Mouse (Mus musculus) limb, embryonic 14.5 days (tissue): ENCODE data around the gene Lyve1. TPM values are rescaled to one million over a fixed set of nuclear protein-coding genes. Genes with fewer than 3 reads are reported as not detected.

Experiments
- ATAC-seq: fragments of 200-750 bp; cut with Nextera tagmentation; 2 replicates; pipeline ENCODE4 v1.8.0; 2017; ENCODE audit warnings: low read depth, moderate number of reproducible peaks, moderate TSS enrichment; ENCODE audit not compliant: low FRiP score
- DNase-seq: peaks from one replicate; pipeline ENCODE4 v3.0.0-alpha.2; 2015; ENCODE audit warnings: low spot score
- H3K27ac ChIP-seq: fragments of 300-500 bp; sonication (generic); replicated peaks from 2 replicates; pipeline ENCODE4 v1.5.1; 2014; ENCODE audit warnings: low read depth, mild to moderate bottlenecking, low read length, moderate library complexity, mixed read lengths
- H3K27me3 ChIP-seq: fragments of 300-500 bp; sonication (generic); 2 replicates; pipeline ENCODE4 v1.6.1; 2014; ENCODE audit warnings: low read length, mixed read lengths; ENCODE audit not compliant: control insufficient read depth, insufficient read depth
- H3K36me3 ChIP-seq: fragments of 300-500 bp; sonication (generic); 2 replicates; pipeline ENCODE4 v1.6.1; 2014; ENCODE audit warnings: mild to moderate bottlenecking, low read length, moderate library complexity, mixed read lengths; ENCODE audit not compliant: control insufficient read depth, insufficient read depth
- H3K4me1 ChIP-seq: fragments of 300-500 bp; sonication (generic); 2 replicates; pipeline ENCODE4 v1.6.1; 2014; ENCODE audit warnings: antibody characterized with exemption, low read length, mixed read lengths; ENCODE audit not compliant: control insufficient read depth, insufficient read depth
- H3K4me2 ChIP-seq: fragments of 300-500 bp; sonication (generic); replicated peaks from 2 replicates; pipeline ENCODE4 v1.6.1; 2014; ENCODE audit warnings: low read depth, mild to moderate bottlenecking, low read length, moderate library complexity; ENCODE audit not compliant: severe bottlenecking
- H3K4me3 ChIP-seq: fragments of 300-500 bp; sonication (generic); replicated peaks from 2 replicates; pipeline ENCODE4 v1.5.1; 2014; ENCODE audit warnings: low read length
- H3K9ac ChIP-seq: fragments of 300-500 bp; sonication (generic); 2 replicates; pipeline ENCODE4 v1.6.1; 2014; ENCODE audit warnings: mild to moderate bottlenecking, low read depth, low read length, moderate library complexity; ENCODE audit not compliant: severe bottlenecking
- H3K9me3 ChIP-seq: fragments of 300-500 bp; sonication (generic); 2 replicates; pipeline ENCODE4 v1.6.1; 2016; ENCODE audit warnings: low read length; ENCODE audit not compliant: control insufficient read depth
- POLR2A ChIP-seq: fragments of 200-500 bp; IDR thresholded peaks from 2 replicates; pipeline ENCODE4 v1.8.0; 2012; ENCODE audit warnings: inconsistent platforms, mild to moderate bottlenecking, moderate library complexity, borderline replicate concordance; ENCODE audit not compliant: insufficient read depth, insufficient read length; ENCODE audit errors: extremely low read depth
- WGBS: fragments of 180-500 bp; shearing (Covaris S2); extraction: QIAGEN DNeasy Blood & Tissue Kit; methylation state at CpG from one replicate; pipeline ENCODE4 v1.1.7; 2014; 5-methylcytosine and 5-hydroxymethylcytosine counted together
- polyA plus RNA-seq, 2 experiments: library from polyadenylated mRNA; depleted of rRNA in 1 of 2; stranded (reverse) in 1 of 2; unstranded in 1 of 2; fragments of >200 nt; fragmentation: Nextera tagmentation in 1 of 2; extraction: Ambion mirVana in 1 of 2; gene quantifications; 2 replicates each; pipeline versions ENCODE4 v1.2.1 to v1.2.3; 2012 to 2014

Lyve1 gene
- polyA plus RNA-seq, 2 experiments = 9.7 to 10.2 TPM

DNA sequence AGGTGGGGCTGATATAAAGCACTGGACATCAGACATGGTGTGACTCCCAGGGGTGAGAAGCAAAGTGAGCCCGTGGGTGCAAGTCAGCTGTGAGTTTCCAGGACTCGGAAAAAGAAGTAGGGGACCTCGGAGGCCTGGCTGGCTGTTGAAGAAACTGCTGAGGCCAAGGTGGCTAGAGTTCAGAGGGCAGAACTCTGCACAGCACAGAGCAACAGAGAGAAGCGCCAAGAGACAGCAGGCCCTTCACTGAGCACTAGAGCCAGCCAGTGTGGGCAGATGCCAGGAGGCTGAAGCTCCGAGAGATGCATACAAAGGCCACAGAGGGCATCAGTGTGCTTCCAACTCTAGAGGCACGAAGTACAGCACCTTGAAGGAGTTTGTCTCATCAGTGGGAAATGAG, 44.8 kb downstream of the Lyve1 start:
- ATAC-seq = no peak
- WGBS = 84% methylated on average over 6 of the region's 6 CpGs

GRCm38 (mm10) chr7:110816037-110816436, 47.0 kb downstream of the Lyve1 start:
- Histone ChIP-seq H3K36me3 (no peaks in the 10 kb centered on the region; the same call in 1 of the 2 replicates), H3K4me1 (peaks cover 2% of the 10 kb centered on the region; the same call in 1 of the 2 replicates), H3K4me2 (no peak overlapping the region), H3K9ac (no peak overlapping the region), H3K9me3 (no peaks in the 10 kb centered on the region), H3K27me3 (no peaks in the 10 kb centered on the region), H3K27ac (0 out of 2 replicates have a peak overlapping the region, but pooled peaks have one; percentile 50), H3K4me3 (no peak overlapping the region)
- ATAC-seq (peak; percentile 86), DNase-seq (peak; percentile 86)
- 42% methylated on average over 5 of the region's 5 CpGs for WGBS
- TF ChIP-seq POLR2A = no peak

More for the DNA sequence above, 44.8 kb downstream of the Lyve1 start:
- Histone ChIP-seq H3K4me2 (no peak overlapping the region), H3K4me3 (no peak overlapping the region), H3K36me3 (no peaks in the 10 kb centered on the region; the same call in 1 of the 2 replicates), H3K9ac (no peak overlapping the region), H3K9me3 (no peaks in the 10 kb centered on the region), H3K27ac (no peak overlapping the region), H3K4me1 (peaks cover 17% of the 10 kb centered on the region; the same call in 1 of the 2 replicates), H3K27me3 (no peaks in the 10 kb centered on the region)
- DNase-seq = no peak
- no peak for TF ChIP-seq POLR2A

GRCm38 (mm10) chr7:110813983-110814382, 49.1 kb downstream of the Lyve1 start:
- WGBS = 78% methylated on average over 1 of the region's 1 CpGs
- no peak for DNase-seq
- ATAC-seq = no peak
- TF ChIP-seq POLR2A = no peak
- no peak overlapping the region for H3K9ac ChIP-seq
- H3K36me3 ChIP-seq = no peaks in the 10 kb centered on the region
- H3K4me2 ChIP-seq = no peak overlapping the region
- no peaks in the 10 kb centered on the region for H3K9me3 ChIP-seq
- no peaks in the 10 kb centered on the region for H3K27me3 ChIP-seq
- no peak overlapping the region for H3K4me3 ChIP-seq
- no peak overlapping the region for H3K27ac ChIP-seq
- no peaks in the 10 kb centered on the region for H3K4me1 ChIP-seq

- ATAC-seq = no peak
- 80% methylated on average over 5 of the region's 5 CpGs for WGBS
- TF ChIP-seq POLR2A = no peak
These were observed 51.5 kb downstream of the Lyve1 start for GRCm38 (mm10) chr7:110811529-110811928.

DNA sequence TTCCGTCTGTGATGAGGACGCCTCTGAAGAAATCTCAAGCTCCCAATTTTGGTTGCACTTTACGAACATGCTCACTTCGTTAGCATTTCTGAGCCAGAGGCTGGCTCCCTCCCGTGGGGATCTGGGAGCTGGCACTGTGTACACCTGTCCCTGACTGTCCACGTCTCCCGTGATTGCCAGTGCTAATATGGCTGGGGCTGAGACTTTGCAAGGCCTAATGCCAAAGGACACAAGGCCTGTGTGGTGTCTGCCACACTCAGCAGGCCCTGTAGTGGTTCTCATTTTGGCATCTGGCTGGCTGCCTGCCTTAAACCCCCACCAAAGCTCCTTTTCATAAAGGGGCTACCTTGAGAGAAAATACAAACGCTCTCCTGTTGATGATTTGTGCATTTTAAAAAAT, 52.0 kb downstream of the Lyve1 start:
- no peaks in the 10 kb centered on the region for H3K9me3 ChIP-seq
- 74% methylated on average over 8 of the region's 8 CpGs for WGBS
- no peaks in the 10 kb centered on the region for H3K36me3 ChIP-seq
- H3K27me3 ChIP-seq = no peaks in the 10 kb centered on the region
- DNase-seq (no peak), ATAC-seq (no peak)
- no peak overlapping the region for H3K9ac ChIP-seq
- H3K4me1 ChIP-seq = no peaks in the 10 kb centered on the region
- no peak overlapping the region for H3K4me2 ChIP-seq
- no peak overlapping the region for H3K27ac ChIP-seq
- H3K4me3 ChIP-seq = no peak overlapping the region
- no peak for TF ChIP-seq POLR2A

More at GRCm38 (mm10) chr7:110811529-110811928, 51.5 kb downstream of the Lyve1 start:
- DNase-seq = no peak
- Histone ChIP-seq H3K27me3 (no peaks in the 10 kb centered on the region), H3K9ac (no peak overlapping the region), H3K4me1 (no peaks in the 10 kb centered on the region), H3K27ac (no peak overlapping the region), H3K9me3 (no peaks in the 10 kb centered on the region), H3K4me2 (no peak overlapping the region), H3K4me3 (no peak overlapping the region), H3K36me3 (no peaks in the 10 kb centered on the region)
